Mouse (Mus musculus) brain, embryonic 18.5 days (tissue): ENCODE data around the gene Ryr2.
"Not testable (repeated sequence)": the region's sequence is repeated elsewhere in the genome, so short reads cannot be mapped to it uniquely, and the experiment has no call there.

Experiments used
- DNase-seq: peaks from one replicate; pipeline ENCODE4 v3.0.0-alpha.2; 2012; ENCODE audit warnings: low read depth, low spot score

Ryr2 gene

GRCm38 (mm10) chr13:11941724-11942123, 165.0 kb downstream of the Ryr2 start:
- no peak for DNase-seq

- not testable (repeated sequence) for DNase-seq
Measured at GRCm38 (mm10) chr13:11934297-11935060, 172.3 kb downstream of the Ryr2 start.

GRCm38 (mm10) chr13:11933334-11933733, 173.4 kb downstream of the Ryr2 start:
- DNase-seq, result no peak

GRCm38 (mm10) chr13:11928709-11929108, 178.0 kb downstream of the Ryr2 start:
- no peak for DNase-seq

GRCm38 (mm10) chr13:11927727-11928126, 179.0 kb downstream of the Ryr2 start:
- no peak for DNase-seq

- DNase-seq, result no peak
Measured at GRCm38 (mm10) chr13:11926720-11927500, 179.8 kb downstream of the Ryr2 start.

- no peak for DNase-seq
Measured at GRCm38 (mm10) chr13:11926215-11926614, 180.5 kb downstream of the Ryr2 start.

- DNase-seq, result no peak
Measured at GRCm38 (mm10) chr13:11924732-11925131, 182.0 kb downstream of the Ryr2 start.

GRCm38 (mm10) chr13:11920495-11920894, 186.2 kb downstream of the Ryr2 start:
- DNase-seq, result no peak

- DNase-seq, result no peak
Measured at GRCm38 (mm10) chr13:11919448-11919847, 187.3 kb downstream of the Ryr2 start.

GRCm38 (mm10) chr13:11915619-11916018, 191.1 kb downstream of the Ryr2 start:
- DNase-seq, result no peak

- no peak for DNase-seq
Measured at GRCm38 (mm10) chr13:11914682-11915081, 192.1 kb downstream of the Ryr2 start.

- DNase-seq, result no peak
Measured at GRCm38 (mm10) chr13:11912208-11912607, 194.5 kb downstream of the Ryr2 start.

GRCm38 (mm10) chr13:11908123-11908522, 198.6 kb downstream of the Ryr2 start:
- no peak for DNase-seq

- DNase-seq, result no peak
Measured at GRCm38 (mm10) chr13:11905126-11905525, 201.6 kb downstream of the Ryr2 start.

- no peak for DNase-seq
Measured at GRCm38 (mm10) chr13:11903272-11903671, 203.5 kb downstream of the Ryr2 start.

GRCm38 (mm10) chr13:11902856-11903255, 203.9 kb downstream of the Ryr2 start:
- no peak for DNase-seq

- no peak for DNase-seq
Measured at GRCm38 (mm10) chr13:11900631-11901030, 206.1 kb downstream of the Ryr2 start.

GRCm38 (mm10) chr13:11895631-11896030, 211.1 kb downstream of the Ryr2 start:
- no peak for DNase-seq

- DNase-seq, result no peak
Measured at GRCm38 (mm10) chr13:11891739-11892138, 215.0 kb downstream of the Ryr2 start.

GRCm38 (mm10) chr13:11891115-11891514, 215.6 kb downstream of the Ryr2 start:
- no peak for DNase-seq

GRCm38 (mm10) chr13:11884175-11884574, 222.6 kb downstream of the Ryr2 start:
- no peak for DNase-seq

GRCm38 (mm10) chr13:11882359-11882758, 224.4 kb downstream of the Ryr2 start:
- DNase-seq, result no peak
